Mouse (Mus musculus): ENCODE measurements at regions not wholly inside any gene's neighbourhood (a gene's known extent, or its start where the extent isn't known, plus 50 kb on each side); places are given as distances from the start of the nearest gene placed in this dataset.
A peak's percentile ranks its signal among the peaks of the same experiment; 100 is the strongest.

GRCm38 (mm10) chr17:63003911-63004310 is 122.8 kb upstream of the Efna5 start:
- no peak for DNase-seq (ENCODE audit: low spot score in 2 of 2)

DNA sequence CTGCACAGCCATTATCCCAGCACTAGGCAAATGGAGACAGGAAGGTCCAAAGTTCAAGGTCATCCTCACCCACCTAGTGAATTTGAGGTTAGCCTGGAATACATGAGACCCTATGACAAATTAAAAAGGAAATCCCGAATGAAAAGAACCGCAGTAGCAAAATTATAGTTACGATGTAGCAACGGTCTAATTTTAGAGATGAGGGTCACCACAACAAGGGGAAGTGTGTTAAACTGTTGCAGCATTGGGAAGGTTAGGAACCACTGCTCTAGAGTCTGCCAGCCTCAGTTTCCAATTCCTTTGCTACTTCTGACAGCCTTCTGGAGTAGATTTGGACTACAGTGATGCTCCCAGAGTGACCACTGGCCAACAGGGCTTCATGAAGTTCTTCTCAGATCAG is 121.6 kb upstream of the Efna5 start:
- no peak for DNase-seq (ENCODE audit: low spot score in 2 of 2)

DNA sequence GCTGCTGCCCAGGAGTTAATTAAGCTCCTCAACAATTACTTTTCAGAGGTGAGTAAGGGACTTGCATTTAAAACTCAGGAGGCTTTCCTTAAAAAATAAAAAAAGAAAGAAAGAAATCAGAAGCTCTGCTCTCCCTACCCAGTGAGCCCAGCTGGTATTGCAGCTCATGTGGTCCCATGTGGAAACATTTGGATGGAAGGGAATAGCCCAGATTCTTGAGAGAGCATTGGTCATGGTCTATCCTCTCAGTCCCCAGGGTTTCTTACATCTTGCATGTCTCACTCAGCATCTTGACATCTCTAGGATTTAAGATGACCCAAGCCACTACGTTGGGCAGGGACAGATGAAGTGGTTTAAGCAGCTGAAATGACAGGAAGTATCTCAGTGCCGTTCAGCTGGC is 120.8 kb upstream of the Efna5 start:
- DNase-seq (ENCODE audit: low spot score in 2 of 2), result no peak

DNA sequence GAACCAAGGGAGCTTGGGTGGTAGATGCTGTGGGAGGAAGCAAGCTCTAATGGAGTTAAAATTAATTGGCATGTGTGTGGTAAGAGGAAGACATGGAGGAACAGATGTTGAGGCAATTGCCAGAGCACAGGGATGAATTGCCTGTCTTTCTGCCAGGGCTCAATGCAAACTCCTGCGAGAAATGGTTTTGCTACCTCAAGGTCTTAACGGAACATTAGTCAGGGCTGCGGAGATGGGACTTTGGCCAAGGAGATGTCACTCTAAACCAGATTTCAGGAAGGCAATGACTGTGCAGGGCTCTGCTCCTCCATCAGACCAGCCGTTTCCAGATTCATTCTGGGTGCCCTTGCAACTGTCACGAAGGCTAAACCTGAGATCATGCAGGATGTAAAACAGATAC is 116.6 kb upstream of the Efna5 start:
- DNase-seq (ENCODE audit: low spot score in 2 of 2), result no peak

GRCm38 (mm10) chr17:62995316-62995715 is 114.2 kb upstream of the Efna5 start:
- no peak for DNase-seq (ENCODE audit: low spot score in 2 of 2)

DNA sequence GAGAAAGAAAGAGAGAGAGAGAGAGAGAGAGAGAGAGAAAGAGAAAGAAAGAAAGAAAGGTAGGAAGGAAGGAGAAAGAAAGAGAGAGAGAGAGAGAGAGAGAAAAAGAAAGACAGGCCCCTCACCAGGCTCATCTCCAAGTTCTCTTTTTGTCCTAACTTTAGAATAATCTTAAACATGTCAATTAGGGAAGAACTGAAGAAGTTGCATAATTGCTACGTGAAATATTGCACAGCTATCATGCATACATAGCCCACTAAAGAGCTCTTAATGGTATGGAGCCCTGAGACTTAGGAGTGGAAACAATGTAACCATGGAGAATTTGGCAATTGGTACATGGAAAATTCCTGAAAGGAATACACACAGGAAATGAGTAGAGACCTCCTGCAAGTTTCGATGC is 111.9 kb upstream of the Efna5 start:
- DNase-seq (ENCODE audit: low spot score in 2 of 2), result no peak

DNA sequence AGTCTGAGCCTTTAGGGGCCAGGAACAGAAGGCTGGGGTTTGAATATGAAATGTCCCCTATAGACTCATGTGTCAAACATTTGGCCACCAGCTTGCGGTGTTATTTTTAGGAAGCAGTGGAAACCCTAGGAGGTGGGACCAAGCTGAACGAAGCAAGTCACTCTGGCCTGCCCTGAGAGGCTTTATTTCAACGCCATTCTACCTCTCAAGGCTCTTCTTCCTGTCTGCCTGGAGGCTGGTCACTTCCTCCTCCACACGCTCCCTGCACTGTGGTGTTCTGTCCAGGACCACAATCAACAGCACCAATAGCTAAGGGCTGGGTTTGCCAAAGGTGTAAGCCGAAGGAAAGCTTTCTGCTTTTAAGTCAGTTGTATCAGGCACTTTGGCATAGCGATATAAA is 105.2 kb upstream of the Efna5 start:
- DNase-seq (ENCODE audit: low spot score in 2 of 2), result no peak

DNA sequence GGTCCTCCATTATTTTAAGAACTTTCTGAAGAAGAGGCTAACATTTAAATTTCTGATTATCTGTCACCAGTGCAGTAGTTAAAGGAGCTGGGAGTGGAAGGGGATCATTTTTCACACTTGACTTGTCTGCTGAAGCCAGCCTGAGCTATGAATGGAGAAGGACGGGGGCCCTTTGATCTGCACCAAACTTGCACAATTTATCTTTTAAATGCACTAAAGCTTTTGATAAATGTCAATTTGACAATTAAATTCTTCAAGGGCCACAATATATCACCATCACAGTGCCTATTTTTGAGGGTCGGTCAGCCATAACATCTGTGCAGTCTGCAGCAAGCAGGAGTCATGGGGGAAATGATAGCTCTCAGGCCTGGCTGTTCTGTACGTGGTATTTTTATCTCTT is 99.2 kb upstream of the Efna5 start:
- DNase-seq (ENCODE audit: low spot score in 2 of 2), result no peak

GRCm38 (mm10) chr17:62977561-62977960 is 96.4 kb upstream of the Efna5 start:
- no peak for DNase-seq (ENCODE audit: low spot score in 2 of 2)

DNA sequence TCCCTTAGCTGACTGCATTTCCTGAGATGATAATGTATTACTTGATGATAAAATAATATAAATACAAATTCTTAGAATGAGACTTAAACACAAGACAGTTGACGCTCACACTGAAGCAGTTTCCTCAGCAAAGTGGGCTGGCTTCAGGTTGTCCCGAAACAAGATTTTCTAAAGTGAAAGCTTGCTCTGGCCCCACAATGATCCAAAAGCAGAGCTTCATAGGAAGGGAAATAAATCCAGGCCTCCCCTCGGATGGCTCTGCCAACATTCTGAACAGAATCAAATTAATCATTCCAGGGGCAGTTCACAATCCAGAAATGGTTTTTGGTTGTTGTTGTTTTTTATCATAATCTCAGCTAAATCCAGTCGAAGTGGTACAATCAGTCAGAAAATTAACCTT is 96.0 kb upstream of the Efna5 start:
- DNase-seq (ENCODE audit: low spot score in 2 of 2), result no peak

DNA sequence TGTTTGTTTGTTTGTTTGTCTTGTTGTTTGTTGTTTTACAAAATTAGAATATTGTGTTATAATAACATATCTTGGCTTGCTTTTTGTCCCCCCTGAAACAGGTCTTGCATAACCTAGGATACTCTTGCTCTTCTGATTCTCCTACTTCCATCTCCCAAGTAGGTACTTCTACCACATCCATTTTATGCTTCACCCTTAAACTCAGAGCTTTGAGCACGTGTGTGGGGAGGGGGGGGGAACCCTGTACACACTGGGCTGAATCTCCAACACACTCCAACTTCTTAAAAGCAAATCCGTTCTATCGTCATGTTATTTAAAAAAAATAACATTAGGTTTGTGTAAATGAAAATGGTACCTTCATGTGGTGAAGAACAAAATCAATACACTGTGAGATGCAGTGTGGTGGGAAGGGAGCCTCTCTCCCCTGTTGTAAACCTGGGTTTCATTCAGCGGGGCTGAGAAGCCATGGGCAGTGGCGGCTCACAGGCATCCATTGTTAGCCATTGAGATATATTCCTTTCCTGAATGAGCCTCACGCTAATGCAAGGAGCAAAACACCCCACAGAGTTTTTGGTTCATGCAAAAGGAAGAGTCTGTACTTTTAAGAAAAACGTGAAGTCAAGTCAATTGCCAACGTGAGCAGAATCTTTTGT is 93.6 kb upstream of the Efna5 start:
- no peak for DNase-seq (ENCODE audit: low spot score in 2 of 2)

DNA sequence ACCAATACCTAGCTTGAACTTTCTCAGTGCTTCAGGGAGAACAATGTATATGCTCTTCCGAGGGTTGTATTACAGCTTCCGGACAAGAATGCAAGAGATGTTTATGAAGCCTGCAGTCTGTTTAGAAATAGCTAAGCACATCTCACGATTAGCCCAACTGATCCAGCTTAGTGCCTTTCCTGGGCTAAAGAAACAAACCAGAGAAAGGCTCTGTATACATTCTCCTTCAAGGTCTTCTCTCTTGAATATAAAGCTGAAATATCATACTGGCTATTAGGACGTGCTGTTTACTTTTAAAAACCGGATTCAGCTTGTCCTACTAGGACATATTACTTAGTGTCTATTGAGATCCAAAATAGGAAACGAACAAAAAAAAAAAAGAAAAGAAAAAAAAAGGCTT is 87.9 kb upstream of the Efna5 start:
- DNase-seq (ENCODE audit: low spot score in 2 of 2), result no peak

- DNase-seq (ENCODE audit: low spot score in 2 of 2), result no peak
These were observed 82.7 kb upstream of the Efna5 start for GRCm38 (mm10) chr17:62963824-62964223.

DNA sequence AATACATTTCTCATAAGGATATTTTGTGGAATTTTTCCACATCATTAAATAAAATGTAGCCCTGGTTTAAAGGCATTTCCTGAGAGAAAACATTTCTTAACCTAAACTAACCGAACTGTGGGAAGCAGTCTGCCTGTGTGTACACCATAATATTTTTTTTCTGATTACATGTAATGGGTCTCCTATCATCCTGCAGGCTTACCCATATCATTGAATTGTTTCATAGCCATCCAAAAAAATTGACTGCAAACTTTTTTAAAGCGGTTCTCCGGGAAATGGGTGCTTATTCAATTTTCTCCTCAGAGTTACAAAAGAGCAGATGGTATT is 81.1 kb upstream of the Efna5 start:
- DNase-seq (ENCODE audit: low spot score in 2 of 2), result no peak

- DNase-seq (ENCODE audit: low spot score in 2 of 2), result no peak
These were observed 80.6 kb upstream of the Efna5 start for GRCm38 (mm10) chr17:62961596-62962291.

- no peak for DNase-seq (ENCODE audit: low spot score in 2 of 2)
These were observed 78.0 kb upstream of the Efna5 start for GRCm38 (mm10) chr17:62959146-62959545.

DNA sequence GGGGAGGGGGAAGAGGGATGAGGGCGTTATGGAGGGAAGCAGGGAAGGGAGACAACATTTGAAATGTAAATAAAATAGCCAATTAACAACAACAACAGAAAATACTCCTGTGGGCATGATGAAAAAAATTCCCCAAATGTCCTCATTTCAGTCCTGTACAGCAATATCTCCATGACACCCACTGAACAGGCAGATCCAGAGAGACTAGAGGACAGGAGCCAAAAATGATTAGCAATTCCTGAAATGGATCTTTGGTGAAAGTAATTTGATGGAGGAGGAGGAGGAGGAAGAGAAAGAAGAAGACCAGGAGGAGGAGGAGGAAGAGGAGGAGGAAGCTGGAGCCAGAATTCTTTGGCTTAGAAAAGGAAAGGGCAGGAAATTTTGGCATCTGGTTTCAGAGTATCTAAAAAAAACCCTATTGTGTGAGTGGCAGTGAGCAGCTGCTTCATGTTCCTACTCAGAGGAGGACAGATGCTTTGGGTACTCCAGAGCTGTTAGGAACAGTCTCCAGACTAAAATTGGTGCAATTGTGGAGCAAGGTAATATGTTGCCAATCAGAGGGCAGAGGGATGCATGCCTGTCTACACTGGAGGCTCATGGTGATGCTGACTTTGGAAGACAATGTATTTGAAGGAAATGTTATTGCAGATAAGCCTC is 66.5 kb upstream of the Efna5 start:
- no peak for DNase-seq (ENCODE audit: low spot score in 2 of 2)

DNA sequence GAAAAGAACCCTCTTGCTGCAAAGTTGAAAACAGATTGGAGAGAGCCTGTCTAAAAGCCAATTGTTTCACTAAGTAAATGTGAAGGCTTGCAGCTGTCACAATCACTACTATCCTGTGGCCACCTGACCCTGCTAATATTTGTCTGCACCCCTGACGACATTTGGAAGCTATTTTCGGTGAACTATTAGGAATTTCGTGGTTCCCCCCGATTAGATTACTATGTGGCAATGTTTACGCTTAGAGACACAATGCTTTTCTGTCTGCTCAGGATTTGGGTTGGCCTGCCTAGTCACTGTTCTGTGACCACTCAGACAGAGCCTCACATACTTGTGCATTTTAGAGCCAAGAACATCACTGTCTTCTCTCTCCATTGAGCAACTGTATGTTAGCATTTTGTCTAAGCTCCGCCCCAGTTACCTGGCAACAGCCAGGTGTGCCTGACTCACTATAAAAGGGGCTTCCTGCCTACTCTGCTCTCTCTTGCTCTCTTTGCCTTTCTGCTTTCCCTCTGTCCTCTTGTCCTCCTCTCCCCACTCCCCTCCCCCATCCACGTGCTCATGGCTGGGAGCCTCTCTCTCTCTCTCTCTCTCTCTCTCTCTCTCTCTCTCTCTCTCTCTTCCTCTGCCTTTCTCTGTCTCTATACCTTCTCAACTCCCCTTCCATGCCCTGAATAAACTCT is 59.6 kb upstream of the Efna5 start:
- DNase-seq (ENCODE audit: low spot score in 2 of 2), result peak; percentile 3 to 7

DNA sequence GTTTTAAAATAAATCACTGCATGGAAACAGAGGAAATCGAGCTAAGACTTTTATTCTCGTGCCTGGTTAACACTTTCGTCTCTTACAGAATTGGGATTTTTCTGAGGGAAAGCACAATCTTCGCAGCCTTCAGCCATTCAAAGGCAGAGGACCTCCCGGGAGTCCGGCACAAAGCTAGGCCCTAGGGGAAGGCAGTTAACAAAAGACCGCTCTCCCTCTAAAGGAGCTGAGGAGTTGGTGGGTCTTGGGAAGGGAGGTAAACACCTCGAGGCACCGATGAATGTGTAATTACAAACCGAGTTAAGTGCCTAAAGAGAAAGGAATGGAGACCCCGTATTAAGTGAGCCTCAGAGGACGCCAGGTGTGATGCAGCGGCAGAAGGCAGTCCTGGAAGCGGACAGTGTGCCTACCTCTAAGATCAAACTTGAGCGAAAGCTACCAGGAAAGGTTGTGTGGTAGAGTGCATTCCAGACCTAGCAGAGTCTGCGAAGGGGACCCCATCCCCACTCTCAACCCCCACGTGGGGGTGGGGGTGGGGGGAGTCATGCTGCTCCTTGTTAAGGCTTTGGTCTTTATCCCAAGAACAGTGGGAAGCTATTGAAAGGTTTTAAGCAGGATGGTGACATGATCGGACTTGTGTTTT is 58.9 kb upstream of the Efna5 start:
- no peak for DNase-seq (ENCODE audit: low spot score in 2 of 2)

- DNase-seq (ENCODE audit: low spot score in 2 of 2), result no peak
These were observed 58.1 kb upstream of the Efna5 start for GRCm38 (mm10) chr17:62939171-62939570.
